In genomic region chr11:108425592-108425921, GRCm38 (mm10) we compare ENCODE assay signal across 8 mouse cellular contexts. TPM values are rescaled to one million over a fixed set of nuclear protein-coding genes. Genes with fewer than 3 reads are reported as not detected.
DNase-seq lines count a peak whose midpoint lies in the region; ATAC-seq lines count a peak whose summit lies in the region.

No protein-coding gene starts in this region.

- peak overlapping the region; percentile 70 for H3K4me2 ChIP-seq in forebrain, embryonic 14.5 days (ENCODE audit: low read length)
- H3K4me2 ChIP-seq in limb, embryonic 15.5 days: peak overlapping the region; percentile 74
- H3K4me2 ChIP-seq in stomach, embryonic 14.5 days (replicated peaks; ENCODE audit: low read depth, low read length): peak overlapping the region; percentile 49

- H3K4me3 ChIP-seq in forebrain, embryonic 14.5 days (ENCODE audit: low read depth, low read length): peak overlapping the region; percentile 57
- H3K4me3 ChIP-seq in limb, embryonic 15.5 days: peak overlapping the region; percentile 74
- H3K4me3 ChIP-seq in stomach, embryonic 14.5 days (ENCODE audit: low read depth, low read length): peak overlapping the region; percentile 56

- peak; percentile 62; the same call in 1 of the 2 replicates for ATAC-seq in forebrain, embryonic 14.5 days
- ATAC-seq in limb, embryonic 15.5 days (ENCODE audit: insufficient number of reproducible peaks, low FRiP score, low TSS enrichment, low read depth): peak; percentile 45; the same call in 1 of the 2 replicates
- ATAC-seq in stomach, embryonic 14.5 days (ENCODE audit: insufficient number of reproducible peaks, insufficient read depth, low FRiP score, low read depth): peak; percentile 56; the same call in 1 of the 2 replicates

- H3K27ac ChIP-seq in forebrain, embryonic 14.5 days (ENCODE audit: low read depth, low read length): no peak overlapping the region
- peak overlapping the region; percentile 69 for H3K27ac ChIP-seq in limb, embryonic 15.5 days
- H3K27ac ChIP-seq in stomach, embryonic 14.5 days (ENCODE audit: low read length): peak overlapping the region; percentile 16; the same call in 1 of the 2 replicates

- no peaks in the 10 kb centered on the region for H3K27me3 ChIP-seq in forebrain, embryonic 14.5 days (replicated peaks; ENCODE audit: control insufficient read depth, insufficient read depth, low read length)
- 0 out of 2 replicates have a peak, but pooled peaks cover 7% of the 10 kb centered on the region for H3K27me3 ChIP-seq in limb, embryonic 15.5 days
- H3K27me3 ChIP-seq in stomach, embryonic 14.5 days (ENCODE audit: control insufficient read depth, insufficient read depth, low read length): no peaks in the 10 kb centered on the region

- no peaks in the 10 kb centered on the region for H3K36me3 ChIP-seq in forebrain, embryonic 14.5 days (ENCODE audit: control insufficient read depth, insufficient read depth, low read length)
- no peaks in the 10 kb centered on the region for H3K36me3 ChIP-seq in limb, embryonic 15.5 days
- H3K36me3 ChIP-seq in stomach, embryonic 14.5 days (ENCODE audit: control insufficient read depth, insufficient read depth, low read length): no peaks in the 10 kb centered on the region

- peak; percentile 16 for DNase-seq in kidney, adult 11 months
- no peak for DNase-seq in kidney, postnatal 14 days
- peak; percentile 23 for DNase-seq in R1 (ENCODE audit: low read depth, low spot score)
- peak; percentile 25 for DNase-seq in forebrain, embryonic 14.5 days (ENCODE audit: low spot score)
- no peak for DNase-seq in right cerebral cortex, postnatal 4 days
- DNase-seq in testis, postnatal 10 days (ENCODE audit: low spot score): no peak

- peak overlapping the region; percentile 78 for H3K9ac ChIP-seq in forebrain, embryonic 14.5 days (ENCODE audit: low read length)
- peak overlapping the region; percentile 72 for H3K9ac ChIP-seq in limb, embryonic 15.5 days
- H3K9ac ChIP-seq in stomach, embryonic 14.5 days (replicated peaks; ENCODE audit: low read depth, low read length): peak overlapping the region; percentile 51

- peaks cover 12% of the 10 kb centered on the region for H3K4me1 ChIP-seq in forebrain, embryonic 14.5 days (ENCODE audit: control insufficient read depth, insufficient read depth, low read length)
- H3K4me1 ChIP-seq in limb, embryonic 15.5 days: peaks cover 16% of the 10 kb centered on the region
- 0 out of 2 replicates have a peak, but pooled peaks cover 3% of the 10 kb centered on the region for H3K4me1 ChIP-seq in stomach, embryonic 14.5 days (ENCODE audit: control insufficient read depth, insufficient read depth, low read length)

- H3K9me3 ChIP-seq in forebrain, embryonic 14.5 days (replicated peaks; ENCODE audit: control insufficient read depth, low read length): no peaks in the 10 kb centered on the region
- no peaks in the 10 kb centered on the region for H3K9me3 ChIP-seq in limb, embryonic 15.5 days
- no peaks in the 10 kb centered on the region for H3K9me3 ChIP-seq in stomach, embryonic 14.5 days (ENCODE audit: control insufficient read depth, low read depth, low read length)

- WGBS in forebrain, embryonic 14.5 days: 8% methylated on average over 14 of the region's 14 CpGs
- 8% methylated on average over 12 of the region's 14 CpGs for WGBS in limb, embryonic 15.5 days
- WGBS in stomach, embryonic 14.5 days: 7% methylated on average over 14 of the region's 14 CpGs

RNA-seq across cellular contexts. Expression of gene Cep112, which starts 0.6 kb away (rescaled TPM):
- polyA plus RNA-seq in forebrain, embryonic 14.5 days (2014; fragmentation: Nextera tagmentation; extraction: Ambion mirVana): 13.6 and 14.6 TPM in 2 replicates
- 15.0 TPM in 2 replicates for polyA plus RNA-seq in limb, embryonic 15.5 days (2015; fragmentation: Nextera tagmentation; extraction: Ambion mirVana)
- polyA plus RNA-seq in stomach, embryonic 14.5 days (2014; fragmentation: Nextera tagmentation; extraction: Ambion mirVana): 20.6 and 24.1 TPM in 2 replicates

Comparison
In these comparisons a context has a peak if more than half of its experiments do, and no peak if none do; other contexts are left out.
1. DNase-seq: peak in kidney, adult 11 months (single experiment), R1 (single experiment) and forebrain, embryonic 14.5 days (single experiment); none in kidney, postnatal 14 days (single experiment), right cerebral cortex, postnatal 4 days (single experiment) and testis, postnatal 10 days (single experiment).
2. Peak in every context shown above with its lines, with median percentiles within 50 percentile points of each other: ATAC-seq, H3K4me2 ChIP-seq, H3K4me3 ChIP-seq and H3K9ac ChIP-seq.